Mouse (Mus musculus) neutrophil, adult 5-6 weeks (primary cell): ENCODE measurements around the gene Myo7a. TPM values are rescaled to one million over a fixed set of nuclear protein-coding genes. Genes with fewer than 3 reads are reported as not detected.

Source experiments
- ATAC-seq: fragments of 151-379, 151-347 bp; 2 replicates; pipeline ENCODE4 v1.8.0; 2017; ENCODE audit warnings: mild to moderate bottlenecking, moderate TSS enrichment; ENCODE audit not compliant: insufficient number of reproducible peaks, poor library complexity, low FRiP score, severe bottlenecking; ENCODE audit errors: extremely low read depth
- total RNA-seq: library from RNA; stranded (forward); fragments of 200-1000 nt; gene quantifications from 2 replicates; pipeline ENCODE4 v1.2.3, GENCODE M21; 2017

Myo7a gene
- total RNA-seq, 1 experiment from 2014 or later, result 12.6 TPM

DNA sequence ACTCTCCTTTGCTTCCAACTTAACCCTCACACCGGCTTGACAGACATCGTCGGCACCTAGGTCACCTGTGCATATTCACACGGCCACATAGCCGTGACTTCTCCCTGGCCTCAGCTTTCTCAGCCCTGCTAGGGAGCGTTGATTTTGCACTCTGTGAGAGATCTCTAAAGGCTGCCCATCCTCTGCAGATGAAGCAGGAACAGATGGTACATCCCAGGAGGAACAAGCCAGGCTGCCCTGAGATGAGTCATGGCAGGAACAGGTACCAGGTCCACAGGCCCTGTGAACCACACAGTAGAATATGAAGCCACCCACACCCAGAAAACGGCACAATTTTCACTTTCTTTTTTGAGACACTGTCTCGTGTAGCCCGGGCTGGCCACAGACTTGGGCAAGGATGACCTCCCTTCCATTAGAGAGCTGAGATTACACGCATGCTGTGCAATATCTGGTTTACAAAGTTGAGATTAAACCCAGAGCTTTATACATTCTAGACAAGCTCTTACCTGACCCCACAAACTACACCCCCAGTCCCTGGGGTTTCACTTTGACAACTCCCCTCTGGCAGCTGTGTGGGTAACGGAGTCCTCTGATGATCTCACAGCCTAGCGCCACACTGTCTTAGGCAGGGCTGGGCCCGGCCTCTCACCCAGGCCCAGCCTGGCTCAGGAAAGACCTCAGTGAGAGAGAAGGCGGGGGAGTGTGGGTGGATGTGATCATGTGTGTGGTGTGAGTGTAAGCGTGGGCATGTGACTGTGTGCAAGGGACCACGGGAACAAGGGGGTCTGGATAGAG lies 10.5 kb downstream of the Myo7a start:
- peak; percentile 35 for ATAC-seq

DNA sequence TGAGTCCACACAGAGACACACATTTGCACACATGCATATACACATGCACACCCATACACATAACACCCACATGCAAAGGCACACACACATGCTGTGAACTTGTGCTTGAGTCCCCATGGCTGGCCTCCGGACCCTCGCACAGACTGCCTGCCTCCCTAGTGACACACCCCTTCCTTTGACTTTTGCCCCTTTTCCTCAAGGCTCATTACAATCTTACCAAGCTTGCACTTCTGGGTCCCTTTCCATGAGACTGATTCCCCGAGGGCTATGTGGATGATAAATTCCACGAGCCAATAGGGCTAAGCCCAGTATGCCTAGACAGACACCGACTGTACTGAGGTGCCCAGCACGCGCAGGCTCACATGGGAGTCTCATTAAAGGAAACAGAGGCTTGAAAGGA lies 13.1 kb downstream of the Myo7a start:
- ATAC-seq, result no peak

GRCm38 (mm10) chr7:98104481-98105435 lies 14.6 kb downstream of the Myo7a start:
- no peak for ATAC-seq

DNA sequence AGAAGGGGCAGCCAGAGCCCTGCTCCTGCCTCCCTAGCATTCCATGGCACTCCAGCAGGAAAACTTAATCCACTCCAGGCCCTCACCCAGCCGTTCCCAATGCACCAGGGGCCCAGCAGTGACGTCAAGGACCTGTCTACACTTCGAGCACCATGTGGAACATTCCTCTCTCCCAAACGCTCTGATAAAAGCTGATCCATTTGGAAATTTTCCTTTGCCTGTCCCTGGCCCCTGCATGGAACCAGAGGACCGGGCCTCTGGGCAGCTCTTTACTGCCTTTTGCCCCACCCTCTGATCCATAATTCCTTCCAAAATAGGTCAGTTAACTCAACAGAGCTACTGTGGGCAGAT lies 15.4 kb downstream of the Myo7a start:
- ATAC-seq, result no peak

DNA sequence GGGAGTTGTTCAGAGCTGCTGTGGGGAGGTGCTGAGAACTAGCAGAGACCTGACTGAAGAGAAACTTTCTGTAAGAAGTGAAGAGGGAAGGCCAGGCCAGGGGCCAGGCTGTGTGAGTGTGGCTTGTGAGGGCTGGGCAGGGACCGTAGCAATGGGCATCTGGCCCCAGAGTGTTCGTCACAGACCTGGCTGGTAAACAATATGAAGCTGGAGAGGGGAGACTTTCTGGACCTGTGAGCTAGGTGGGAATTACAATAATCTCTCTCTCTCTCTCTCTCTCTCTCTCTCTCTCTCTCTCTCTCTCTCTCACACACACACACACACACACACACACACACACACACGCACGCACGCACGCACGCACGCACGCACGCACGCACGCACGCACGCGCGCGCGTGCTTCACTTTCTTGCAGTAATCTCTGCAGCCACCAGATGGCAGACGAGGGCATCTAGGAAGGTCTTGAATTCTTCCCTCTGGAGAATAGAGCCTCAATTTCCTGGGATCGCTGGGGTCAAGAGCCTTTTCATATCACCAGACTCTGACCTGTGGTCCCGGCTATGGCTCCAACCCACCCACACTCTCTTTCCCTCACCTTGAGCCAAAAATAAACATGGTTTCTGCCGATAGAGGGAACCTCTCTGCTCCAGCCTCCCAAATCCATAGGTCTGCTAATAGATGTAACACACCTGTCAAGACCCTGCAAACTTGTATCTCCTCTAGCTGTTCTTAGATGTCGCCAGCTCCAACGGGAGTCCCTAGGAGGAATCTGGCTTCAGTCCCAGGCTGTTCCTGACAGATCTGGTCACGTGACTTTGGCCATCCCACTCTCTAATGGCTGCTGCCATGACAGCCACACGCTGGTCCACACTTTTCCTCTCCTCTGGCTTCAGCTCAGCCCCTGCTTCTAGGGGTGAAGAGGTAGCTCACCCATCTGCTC lies 16.1 kb downstream of the Myo7a start:
- ATAC-seq, result peak; percentile 53

DNA sequence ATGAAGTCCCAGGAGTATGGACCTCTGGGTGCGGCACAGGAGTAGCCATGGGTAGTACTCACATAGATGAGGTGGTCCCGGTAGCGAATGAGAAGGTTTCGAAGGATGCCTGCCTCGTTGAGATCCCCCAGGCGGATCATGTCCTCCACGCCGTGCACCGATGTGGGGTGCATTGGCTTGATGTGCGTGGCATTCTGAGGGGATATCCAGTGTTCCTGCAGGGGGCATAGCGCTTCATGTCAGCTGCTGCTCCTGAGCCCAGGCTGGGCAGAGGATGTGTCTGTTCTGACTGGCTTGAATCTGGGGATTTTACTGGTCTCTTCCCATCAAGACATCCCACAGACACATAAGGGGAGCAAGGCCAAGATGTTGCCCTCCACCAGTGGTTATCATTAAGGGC lies 16.8 kb downstream of the Myo7a start:
- ATAC-seq, result no peak

DNA sequence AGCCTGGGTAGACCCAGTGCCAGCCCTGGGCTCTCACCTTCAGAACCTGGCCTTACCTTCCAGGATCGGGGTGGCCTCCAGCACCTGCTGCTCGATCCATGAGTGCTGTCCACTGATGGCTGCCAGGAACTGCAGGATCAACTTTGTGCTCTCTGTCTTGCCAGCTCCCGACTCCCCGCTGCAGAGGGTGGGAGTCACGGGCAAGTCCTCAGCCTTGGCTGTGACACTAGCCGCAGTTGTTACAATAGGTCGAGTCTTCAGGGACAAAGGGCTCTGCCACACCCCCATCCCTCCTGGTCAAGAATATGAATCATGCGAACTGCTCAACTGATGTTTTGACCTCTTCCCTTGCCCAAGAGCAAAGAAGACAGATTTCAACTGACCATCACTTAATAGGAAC lies 21.8 kb downstream of the Myo7a start:
- no peak for ATAC-seq

GRCm38 (mm10) chr7:98095852-98096251 lies 23.5 kb downstream of the Myo7a start:
- no peak for ATAC-seq

DNA sequence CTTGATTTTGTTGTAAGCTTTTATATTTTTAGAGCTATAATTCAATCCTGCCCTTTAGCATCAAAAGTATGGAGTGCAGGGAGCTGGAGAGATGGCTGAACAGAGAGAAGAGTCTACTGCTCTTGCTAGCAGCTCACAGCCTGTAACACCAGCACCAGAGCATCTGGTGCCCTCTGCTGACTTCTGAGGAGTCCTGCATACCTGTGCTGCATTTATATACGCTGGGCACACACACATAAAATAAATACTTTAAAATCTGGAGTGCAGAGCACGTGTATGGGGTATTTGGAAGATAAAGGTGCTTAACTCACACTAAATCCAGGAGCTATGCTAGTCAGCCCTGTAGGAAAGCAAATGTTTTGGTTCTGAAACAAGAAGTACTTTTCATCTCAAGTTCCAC lies 33.0 kb downstream of the Myo7a start:
- ATAC-seq, result no peak

GRCm38 (mm10) chr7:98085314-98085713 lies 34.0 kb downstream of the Myo7a start:
- ATAC-seq, result peak; percentile 28; the same call in 1 of the 2 replicates

GRCm38 (mm10) chr7:98084541-98085293 lies 34.6 kb downstream of the Myo7a start:
- ATAC-seq, result no peak

DNA sequence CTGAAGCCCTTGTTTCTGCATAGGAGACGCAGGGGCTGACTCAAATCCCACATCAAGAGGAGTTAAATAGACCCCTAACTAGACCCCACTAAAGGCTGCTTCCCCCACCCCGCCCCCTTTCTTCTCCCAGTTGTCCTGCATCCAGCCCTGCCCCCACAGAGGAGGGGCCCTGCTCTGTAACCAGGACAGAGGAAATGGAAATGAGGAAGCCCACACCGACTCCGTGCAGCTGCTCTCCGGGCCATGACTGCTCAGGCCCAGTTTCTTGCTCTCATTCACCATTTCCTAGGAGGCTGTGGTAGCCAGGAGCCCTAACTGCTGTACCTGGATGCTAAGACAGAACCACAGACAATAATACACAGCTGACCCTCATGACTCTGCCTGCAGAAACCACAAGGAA lies 36.9 kb downstream of the Myo7a start:
- no peak for ATAC-seq

GRCm38 (mm10) chr7:98077453-98077852 lies 41.9 kb downstream of the Myo7a start:
- ATAC-seq, result no peak

- peak; percentile 69 for ATAC-seq
Observed at GRCm38 (mm10) chr7:98071620-98072019, 47.7 kb downstream of the Myo7a start.

GRCm38 (mm10) chr7:98066229-98066628 lies 53.1 kb downstream of the Myo7a start:
- ATAC-seq, result no peak

DNA sequence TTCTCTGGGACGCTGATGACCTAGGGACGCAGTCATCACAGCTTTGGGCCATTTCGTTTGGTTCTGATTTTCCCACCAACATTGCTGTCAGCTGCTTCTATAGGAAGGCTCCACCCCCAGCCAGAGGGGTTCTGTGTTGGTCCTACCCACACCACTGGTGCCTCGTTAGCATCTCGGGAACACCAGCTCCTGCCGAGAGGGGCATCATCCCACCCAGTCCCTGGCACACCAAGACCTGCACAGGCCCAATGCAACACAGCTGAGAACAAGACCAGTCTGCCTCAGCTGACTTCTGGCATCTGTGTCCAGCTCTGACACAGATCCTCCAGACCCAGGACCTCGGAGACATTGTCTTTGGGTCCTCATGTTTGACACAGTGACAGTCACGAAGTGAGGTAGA lies 64.4 kb downstream of the Myo7a start:
- ATAC-seq, result no peak

GRCm38 (mm10) chr7:98054461-98054860 lies 64.9 kb downstream of the Myo7a start:
- no peak for ATAC-seq

GRCm38 (mm10) chr7:98051980-98052379 lies 67.3 kb downstream of the Myo7a start:
- ATAC-seq, result 0 out of 2 replicates have a peak, but pooled peaks have one; percentile 14
